Mouse (Mus musculus): ENCODE results near the gene Hook2.

- no peak for TF ChIP-seq CTCF (IDR thresholded peaks at IDR 0.05; ENCODE audit: control insufficient read depth, insufficient read depth, insufficient read length)
- TF ChIP-seq USF1 (IDR thresholded peaks at IDR 0.05; ENCODE audit: low read depth) = no peak
- no peak for TF ChIP-seq MYOD1 (IDR thresholded peaks at IDR 0.05; ENCODE audit: control insufficient read depth, insufficient read length, low read depth)
- TF ChIP-seq MAX (IDR thresholded peaks at IDR 0.05) = no peak
- TF ChIP-seq CEBPB (IDR thresholded peaks at IDR 0.05; ENCODE audit: low read depth) = no peak
- no peak for TF ChIP-seq FOSL1 (IDR thresholded peaks at IDR 0.05; ENCODE audit: insufficient read depth, low read length, poor library complexity, severe bottlenecking)
- TF ChIP-seq MYOG (IDR thresholded peaks at IDR 0.05; ENCODE audit: control insufficient read depth, extremely low read depth, insufficient read length) = no peak
Observed at GRCm38 (mm10) chr8:85029271-85029670, 38.9 kb downstream of the Hook2 start.

Data from C2C12 (cell line).